Mouse (Mus musculus) erythroblast, embryonic 14.5 days (primary cell): ENCODE results near the gene Ccdc144b. TPM values are rescaled to one million over a fixed set of nuclear protein-coding genes. Genes with fewer than 3 reads are reported as not detected.

Experiments used
- H3K27me3 ChIP-seq: 2 replicates; pipeline ENCODE4 v1.6.1; 2012; ENCODE audit warnings: inconsistent platforms; ENCODE audit not compliant: control insufficient read depth
- H3K36me3 ChIP-seq: 2 replicates; pipeline ENCODE4 v1.6.1; 2012; ENCODE audit warnings: mild to moderate bottlenecking, inconsistent platforms; ENCODE audit not compliant: control insufficient read depth
- H3K4me1 ChIP-seq: 2 replicates; pipeline ENCODE4 v1.6.1; 2012; ENCODE audit warnings: inconsistent platforms; ENCODE audit not compliant: control insufficient read depth
- H3K4me3 ChIP-seq: replicated peaks from 2 replicates; pipeline ENCODE3; 2012; ENCODE audit warnings: moderate library complexity, mild to moderate bottlenecking, inconsistent platforms
- H3K9me3 ChIP-seq: 2 replicates; pipeline ENCODE4 v1.6.1; 2012; ENCODE audit warnings: low read length, inconsistent platforms, mixed read lengths; ENCODE audit not compliant: control insufficient read depth
- GATA1 ChIP-seq: IDR thresholded peaks from 2 replicates; pipeline ENCODE4 v1.6.1; 2012; ENCODE audit warnings: low read length, inconsistent platforms, mixed read lengths
- TAL1 ChIP-seq: IDR thresholded peaks from 3 replicates; pipeline ENCODE4 v1.6.1; 2012; ENCODE audit warnings: low read length, inconsistent platforms, mixed read lengths
- polyA plus RNA-seq: library from polyadenylated mRNA; stranded (reverse); fragments of >175 nt; gene quantifications from 2 replicates; pipeline ENCODE4 v1.2.3, GENCODE M21; 2012

Ccdc144b gene
- polyA plus RNA-seq, 1 experiment = not detected

DNA sequence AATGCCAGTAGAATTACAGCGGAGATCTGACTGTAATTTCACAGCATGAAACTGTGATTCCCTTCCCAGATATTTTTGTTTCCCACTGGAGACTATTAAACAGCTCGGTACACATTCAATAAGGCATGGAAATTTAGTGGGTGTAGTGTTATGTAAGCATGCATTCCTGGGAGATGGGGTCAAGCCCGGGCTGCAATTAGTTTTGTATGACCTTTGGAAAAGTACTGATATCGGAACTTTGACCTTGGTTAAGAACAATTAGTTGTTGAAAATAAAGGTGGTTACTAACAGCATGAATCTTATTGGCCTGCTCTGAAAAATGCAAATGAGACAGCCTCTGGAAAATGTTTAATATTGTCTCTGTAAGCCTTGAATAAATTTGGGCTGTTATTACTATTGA is 82.9 kb downstream of the Ccdc144b start:
- Histone ChIP-seq H3K27me3 (no peaks in the 10 kb centered on the region), H3K4me3 (no peak overlapping the region), H3K9me3 (no peaks in the 10 kb centered on the region), H3K4me1 (peaks cover 8% of the 10 kb centered on the region), H3K36me3 (peaks cover 13% of the 10 kb centered on the region)
- no peak for TF ChIP-seq GATA1
- no peak for TF ChIP-seq TAL1

- peaks cover 20% of the 10 kb centered on the region for H3K4me1 ChIP-seq
- no peak for TF ChIP-seq GATA1
- no peak for TF ChIP-seq TAL1
- peaks cover 12% of the 10 kb centered on the region for H3K36me3 ChIP-seq
- no peaks in the 10 kb centered on the region for H3K9me3 ChIP-seq
- no peaks in the 10 kb centered on the region for H3K27me3 ChIP-seq
- no peak overlapping the region for H3K4me3 ChIP-seq
These were observed 85.9 kb downstream of the Ccdc144b start for GRCm38 (mm10) chr3:35967366-35967921.

- H3K36me3 ChIP-seq = peaks cover 9% of the 10 kb centered on the region
- H3K4me3 ChIP-seq = no peak overlapping the region
- no peaks in the 10 kb centered on the region for H3K9me3 ChIP-seq
- no peak for TF ChIP-seq TAL1
- TF ChIP-seq GATA1 = no peak
- no peaks in the 10 kb centered on the region for H3K27me3 ChIP-seq
- H3K4me1 ChIP-seq = peaks cover 20% of the 10 kb centered on the region
These were observed 86.9 kb downstream of the Ccdc144b start for GRCm38 (mm10) chr3:35966493-35966892.

- H3K27me3 ChIP-seq = no peaks in the 10 kb centered on the region
- H3K4me1 ChIP-seq = peaks cover 21% of the 10 kb centered on the region
- H3K36me3 ChIP-seq = peaks cover 7% of the 10 kb centered on the region
- no peaks in the 10 kb centered on the region for H3K9me3 ChIP-seq
- TF ChIP-seq GATA1 = no peak
- TF ChIP-seq TAL1 = no peak
- no peak overlapping the region for H3K4me3 ChIP-seq
These were observed 88.4 kb downstream of the Ccdc144b start for GRCm38 (mm10) chr3:35964928-35965327.

DNA sequence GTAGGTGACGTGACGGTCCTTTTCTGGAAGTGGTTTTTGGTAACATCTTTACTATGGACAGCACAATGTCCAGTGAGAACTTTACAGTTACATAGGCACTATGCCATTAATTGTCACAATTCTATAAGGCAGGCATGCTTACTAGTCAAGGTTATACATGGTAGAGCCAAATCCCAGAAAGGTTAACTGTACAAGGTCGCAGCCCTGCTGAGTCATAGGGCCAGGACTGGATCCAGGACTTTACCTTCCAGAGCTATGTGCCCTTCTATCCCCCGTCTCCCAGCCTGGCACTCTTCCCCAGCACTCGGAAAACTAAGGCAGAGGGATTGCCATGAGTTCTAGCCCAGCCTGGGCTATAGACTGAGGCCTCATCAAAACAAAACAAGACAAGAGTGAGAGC is 89.4 kb downstream of the Ccdc144b start:
- Histone ChIP-seq H3K4me1 (peaks cover 22% of the 10 kb centered on the region), H3K9me3 (no peaks in the 10 kb centered on the region), H3K27me3 (no peaks in the 10 kb centered on the region), H3K4me3 (no peak overlapping the region), H3K36me3 (peaks cover 8% of the 10 kb centered on the region)
- no peak for TF ChIP-seq GATA1
- no peak for TF ChIP-seq TAL1

- no peaks in the 10 kb centered on the region for H3K9me3 ChIP-seq
- TF ChIP-seq TAL1 (no peak), GATA1 (no peak)
- H3K36me3 ChIP-seq = peaks cover 8% of the 10 kb centered on the region
- H3K4me3 ChIP-seq = no peak overlapping the region
- no peaks in the 10 kb centered on the region for H3K27me3 ChIP-seq
- peaks cover 22% of the 10 kb centered on the region for H3K4me1 ChIP-seq
These were observed 89.9 kb downstream of the Ccdc144b start for GRCm38 (mm10) chr3:35963401-35963800.

DNA sequence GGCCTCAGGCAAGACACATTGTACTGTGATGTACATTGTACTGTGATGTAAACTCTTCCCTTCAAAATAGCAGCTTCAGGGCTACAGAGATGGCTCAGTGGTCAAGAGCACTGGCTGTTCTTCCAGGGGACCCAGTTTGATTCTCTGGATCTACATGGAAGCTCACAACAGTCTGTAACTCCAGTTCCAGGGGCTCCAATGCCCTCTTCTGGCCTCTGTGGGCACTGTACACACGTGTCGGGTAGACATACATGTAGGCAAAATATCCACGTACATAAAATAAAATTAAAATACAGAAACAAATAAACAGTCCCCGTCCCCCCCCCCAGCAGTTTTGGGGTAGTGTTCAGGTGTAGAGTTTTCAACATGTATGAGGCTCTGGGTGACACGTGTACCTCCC is 90.4 kb downstream of the Ccdc144b start:
- TF ChIP-seq GATA1 (no peak), TAL1 (no peak)
- peaks cover 22% of the 10 kb centered on the region for H3K4me1 ChIP-seq
- H3K4me3 ChIP-seq = no peak overlapping the region
- H3K36me3 ChIP-seq = peaks cover 8% of the 10 kb centered on the region
- no peaks in the 10 kb centered on the region for H3K9me3 ChIP-seq
- no peaks in the 10 kb centered on the region for H3K27me3 ChIP-seq

Other genes with a start within 250 kb of the Ccdc144b start
- gene Dcun1d1, start 116.1 kb downstream of the Ccdc144b start, polyA plus RNA-seq = 0.67 and 0.95 TPM in 2 replicates
- 0.04 and 0.05 TPM in 2 replicates for gene Mccc1, start 52.9 kb downstream of the Ccdc144b start, polyA plus RNA-seq
- gene Acad9, start 12.4 kb upstream of the Ccdc144b start, polyA plus RNA-seq = 0.24 and 0.29 TPM in 2 replicates
- 0.01 and 0.02 TPM in 2 replicates for gene D3Ertd254e, start 97.5 kb upstream of the Ccdc144b start, polyA plus RNA-seq
- gene Qrfpr, start 168.8 kb upstream of the Ccdc144b start, polyA plus RNA-seq = not detected in 2 replicates